12 mouse cellular contexts compared by ENCODE assay signal in the genomic region with DNA sequence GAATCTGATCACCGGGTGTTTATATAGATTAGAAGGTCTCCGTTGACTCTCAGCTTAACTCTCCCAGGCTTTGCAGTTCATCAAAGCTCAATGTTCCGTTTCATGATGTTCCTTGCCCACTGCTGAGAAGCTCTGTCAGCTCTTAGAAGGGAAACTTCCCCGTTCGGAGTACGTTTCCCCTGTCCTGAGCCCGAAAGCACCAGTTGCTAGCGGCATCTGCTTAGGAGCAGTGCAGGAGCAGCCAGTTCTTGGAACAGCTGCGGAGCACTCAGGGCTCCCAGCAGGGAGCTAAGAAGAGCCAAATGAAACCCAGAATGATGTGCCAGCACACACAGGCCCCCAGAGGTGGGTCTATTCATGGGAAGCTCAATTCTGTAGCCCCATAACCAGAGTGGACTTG. TPM values are rescaled to one million over a fixed set of nuclear protein-coding genes. Genes with fewer than 3 reads are reported as not detected.
A peak's percentile ranks its signal among the peaks of the same experiment; 100 is the strongest.
DNase-seq lines count a peak whose midpoint lies in the region; ATAC-seq and TF ChIP-seq lines count a peak whose summit lies in the region.
"Had no signal": no experiment of that assay in that cellular context is flagged by ENCODE, and none has a peak within 500 bp of the region (broad histone marks: within the 10 kb centered on the region; RNA-seq: fewer than 3 reads in every experiment).

No protein-coding gene starts in this region.

- TF ChIP-seq CTCF in lung, adult 2 months (IDR thresholded peaks at IDR 0.05; ENCODE audit: insufficient read depth, low read length), result no peak
- no peak for TF ChIP-seq CTCF in stomach, postnatal 0 days (IDR thresholded peaks at IDR 0.05; ENCODE audit: low read depth)
- no peak for TF ChIP-seq CTCF in thymus, adult 2 months (IDR thresholded peaks at IDR 0.05; ENCODE audit: borderline replicate concordance, control insufficient read depth, extremely low read depth, insufficient read depth, low read length, poor library complexity)

- no peak for TF ChIP-seq EP300 in stomach, postnatal 0 days (optimal IDR thresholded peaks at IDR 0.05)

- no peaks in the 10 kb centered on the region for H3K36me3 ChIP-seq in lung, embryonic 15.5 days
- no peaks in the 10 kb centered on the region for H3K36me3 ChIP-seq in heart, embryonic 12.5 days
- H3K36me3 ChIP-seq in stomach, postnatal 0 days (ENCODE audit: control insufficient read depth, insufficient read depth, low read length), result no peaks in the 10 kb centered on the region
- no peaks in the 10 kb centered on the region for H3K36me3 ChIP-seq in thymus, adult 2 months (ENCODE audit: control insufficient read depth, insufficient read depth, low read length)
- H3K36me3 ChIP-seq: forebrain, embryonic 12.5 days had no signal

- no peak overlapping the region for H3K4me2 ChIP-seq in lung, embryonic 15.5 days
- peak overlapping the region; percentile 12; the same call in 1 of the 2 replicates for H3K4me2 ChIP-seq in heart, embryonic 12.5 days
- H3K4me2 ChIP-seq in stomach, postnatal 0 days (replicated peaks; ENCODE audit: low read depth), result no peak overlapping the region
- H3K4me2 ChIP-seq: forebrain, embryonic 12.5 days had no signal

- no peaks in the 10 kb centered on the region for H3K9me3 ChIP-seq in lung, embryonic 15.5 days
- H3K9me3 ChIP-seq in heart, embryonic 12.5 days (replicated peaks), result no peaks in the 10 kb centered on the region
- no peaks in the 10 kb centered on the region for H3K9me3 ChIP-seq in stomach, postnatal 0 days (ENCODE audit: control insufficient read depth, low read length)
- H3K9me3 ChIP-seq: forebrain, embryonic 12.5 days had no signal

- WGBS in lung, embryonic 15.5 days, result 54% methylated on average over 9 of the region's 9 CpGs
- WGBS in lung, adult 2 months, result 62% methylated on average over 9 of the region's 9 CpGs
- WGBS in heart, embryonic 12.5 days, result 33% methylated on average over 9 of the region's 9 CpGs
- WGBS in stomach, postnatal 0 days, result 28% methylated on average over 9 of the region's 9 CpGs
- WGBS in thymus, adult 2 months, result 82% methylated on average over 9 of the region's 9 CpGs

- peaks cover 6% of the 10 kb centered on the region; the same call in 1 of the 2 replicates for H3K4me1 ChIP-seq in lung, embryonic 15.5 days
- H3K4me1 ChIP-seq in lung, adult 2 months (ENCODE audit: control insufficient read depth, insufficient read depth, low read length), result no peaks in the 10 kb centered on the region
- peaks cover 6% of the 10 kb centered on the region; the same call in 1 of the 2 replicates for H3K4me1 ChIP-seq in heart, embryonic 12.5 days (replicated peaks)
- no peaks in the 10 kb centered on the region for H3K4me1 ChIP-seq in stomach, postnatal 0 days (replicated peaks; ENCODE audit: control insufficient read depth, insufficient read depth)
- H3K4me1 ChIP-seq in thymus, adult 2 months (replicated peaks; ENCODE audit: control insufficient read depth, insufficient read depth, low read length), result no peaks in the 10 kb centered on the region
- H3K4me1 ChIP-seq: forebrain, embryonic 12.5 days had no signal

- TF ChIP-seq POLR2A in lung, adult 2 months (IDR thresholded peaks at IDR 0.05; ENCODE audit: borderline replicate concordance, extremely low read depth, low read depth, low read length), result no peak
- no peak for TF ChIP-seq POLR2A in thymus, adult 2 months (IDR thresholded peaks at IDR 0.05; ENCODE audit: control insufficient read depth, extremely low read depth, insufficient read depth, low read length, poor library complexity)

- DNase-seq in heart, adult 18-20 months, result peak; percentile 58 to 77
- DNase-seq in heart, postnatal 4 days, result no peak
- DNase-seq in lung, adult 2 months, result no peak
- no peak for DNase-seq in stomach, postnatal 0 days (ENCODE audit: low spot score)
- no peak for DNase-seq in left cerebral cortex, adult 8-10 months (ENCODE audit: low spot score in 2 of 2)
- DNase-seq in thymus, adult 2 months, result no peak
- DNase-seq: B cell, adult 2 months; cerebellum, adult 11-12 months; kidney, postnatal 4 days had no signal

- H3K9ac ChIP-seq in lung, embryonic 15.5 days, result no peak overlapping the region
- no peak overlapping the region for H3K9ac ChIP-seq in heart, embryonic 12.5 days
- H3K9ac ChIP-seq in stomach, postnatal 0 days (ENCODE audit: low read length), result no peak overlapping the region
- H3K9ac ChIP-seq: forebrain, embryonic 12.5 days had no signal

- no peaks in the 10 kb centered on the region for H3K27me3 ChIP-seq in lung, embryonic 15.5 days
- H3K27me3 ChIP-seq in heart, embryonic 12.5 days (replicated peaks), result no peaks in the 10 kb centered on the region
- H3K27me3 ChIP-seq in stomach, postnatal 0 days (ENCODE audit: control insufficient read depth, insufficient read depth, low read length), result no peaks in the 10 kb centered on the region
- H3K27me3 ChIP-seq in thymus, adult 2 months (ENCODE audit: control insufficient read depth, insufficient read depth, low read length), result no peaks in the 10 kb centered on the region
- H3K27me3 ChIP-seq: forebrain, embryonic 12.5 days had no signal

- no peak for ATAC-seq in lung, embryonic 15.5 days (ENCODE audit: borderline replicate concordance, extremely low read depth, low FRiP score, low TSS enrichment)
- ATAC-seq in heart, embryonic 12.5 days (ENCODE audit: insufficient number of reproducible peaks, low FRiP score), result no peak
- ATAC-seq in stomach, postnatal 0 days (ENCODE audit: low FRiP score, low TSS enrichment), result peak; percentile 53; the same call in 1 of the 2 replicates

- 0 out of 2 replicates have a peak overlapping the region, but pooled peaks have one; percentile 0 for H3K27ac ChIP-seq in lung, embryonic 15.5 days
- no peak overlapping the region for H3K27ac ChIP-seq in heart, embryonic 12.5 days (ENCODE audit: poor library complexity, severe bottlenecking)
- H3K27ac ChIP-seq in stomach, postnatal 0 days (replicated peaks), result peak overlapping the region; percentile 59
- H3K27ac ChIP-seq in thymus, adult 2 months (ENCODE audit: control insufficient read depth, insufficient read depth, low read length), result no peak overlapping the region
- H3K27ac ChIP-seq: forebrain, embryonic 12.5 days had no signal

- no peak overlapping the region for H3K4me3 ChIP-seq in lung, embryonic 15.5 days
- H3K4me3 ChIP-seq in lung, adult 2 months (replicated peaks; ENCODE audit: extremely low read depth, low read depth, low read length), result no peak overlapping the region
- H3K4me3 ChIP-seq in heart, embryonic 12.5 days, result no peak overlapping the region
- no peak overlapping the region for H3K4me3 ChIP-seq in stomach, postnatal 0 days (ENCODE audit: low read depth, low read length)
- no peak overlapping the region for H3K4me3 ChIP-seq in thymus, adult 2 months (ENCODE audit: control insufficient read depth, insufficient read depth, low read length)
- H3K4me3 ChIP-seq: forebrain, embryonic 12.5 days had no signal

RNA-seq across cellular contexts. Expression of a gene that starts 15.0 kb away (rescaled TPM):
- 10 to 100 TPM; 17.5 to 22.4 TPM for total RNA-seq in heart, adult 18-20 months (2021)
- 10 to 100 TPM; 36.7 to 42.4 TPM for total RNA-seq in heart, postnatal 4 days (2021)
- polyA plus RNA-seq in lung, embryonic 15.5 days (2015; fragmentation: Nextera tagmentation; extraction: Ambion mirVana), result 38.2 and 40.2 TPM in 2 replicates
- polyA plus RNA-seq in lung, adult 2 months (2012; rRNA removed), result 15.2 and 17.5 TPM in 2 replicates
- 26.2 and 27.0 TPM in 2 replicates for polyA plus RNA-seq in heart, embryonic 12.5 days (2016; fragmentation: Nextera tagmentation; extraction: Ambion mirVana)
- 12.3 and 12.4 TPM in 2 replicates for polyA plus RNA-seq in stomach, postnatal 0 days (2015; fragmentation: Nextera tagmentation; extraction: Ambion mirVana)
- total RNA-seq in left cerebral cortex, adult 8-10 months (2022), result 10 to 100 TPM; 24.7 to 33.8 (median 28.9) TPM
- polyA plus RNA-seq in thymus, adult 2 months (2012; rRNA removed), result 25.0 and 25.7 TPM in 2 replicates

Comparison
In these comparisons a context has a peak if more than half of its experiments do, and no peak if none do; other contexts are left out.
1. DNase-seq: peak in heart, adult 18-20 months (2 of 2); none in heart, postnatal 4 days (single experiment), lung, adult 2 months (single experiment), stomach, postnatal 0 days (single experiment), left cerebral cortex, adult 8-10 months (0 of 2) and thymus, adult 2 months (single experiment).
2. H3K27ac ChIP-seq: peak in lung, embryonic 15.5 days (single experiment) and stomach, postnatal 0 days (single experiment); none in heart, embryonic 12.5 days (single experiment) and thymus, adult 2 months (single experiment).